Comparison of ENCODE assay signal across 8 mouse cellular contexts in the genomic region with DNA sequence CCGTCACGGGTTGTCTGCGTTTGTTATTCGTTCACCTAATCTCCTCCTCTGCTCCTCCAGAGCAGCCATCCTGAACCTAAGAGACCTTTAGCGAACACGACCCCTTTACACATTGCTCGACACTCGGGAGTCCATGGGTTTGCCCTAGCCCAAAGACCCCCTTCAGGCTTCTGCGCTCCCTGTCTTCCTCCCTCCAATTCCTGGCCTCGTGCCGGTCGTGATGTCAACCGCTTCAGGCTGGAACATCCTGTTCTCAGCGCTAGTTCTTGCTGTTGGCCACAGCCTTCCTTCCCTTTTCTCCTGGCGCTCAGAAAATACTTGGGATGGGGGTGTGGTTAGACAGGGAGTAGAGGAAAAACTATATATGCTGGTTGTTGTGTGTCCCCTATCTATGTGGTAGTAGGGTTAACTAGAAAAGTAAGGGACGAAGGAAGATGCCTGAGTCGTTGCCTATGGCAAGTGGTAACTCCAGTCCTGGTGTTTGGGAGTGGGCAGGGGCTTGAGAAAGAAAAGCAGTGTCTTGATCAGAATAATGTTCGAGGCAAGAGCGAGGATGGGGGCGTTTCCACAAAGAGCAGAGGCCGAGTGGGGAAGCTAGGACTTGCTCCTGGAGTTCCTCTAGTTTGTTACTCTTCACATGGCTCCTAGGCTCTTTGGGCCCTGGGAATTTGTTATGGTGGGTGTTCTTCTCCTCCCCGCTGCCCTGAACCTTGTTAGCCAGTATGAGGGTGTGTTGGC. TPM values are rescaled to one million over a fixed set of nuclear protein-coding genes. Genes with fewer than 3 reads are reported as not detected.
A peak's percentile ranks its signal among the peaks of the same experiment; 100 is the strongest.
DNase-seq lines count a peak whose midpoint lies in the region; ATAC-seq and TF ChIP-seq lines count a peak whose summit lies in the region.

No protein-coding gene starts in this region.

- H3K27me3 ChIP-seq in hindbrain, embryonic 14.5 days (ENCODE audit: control insufficient read depth, insufficient read depth, low read length): no peaks in the 10 kb centered on the region
- H3K27me3 ChIP-seq in limb, embryonic 11.5 days (ENCODE audit: control insufficient read depth, insufficient read depth, low read length): no peaks in the 10 kb centered on the region
- H3K27me3 ChIP-seq in midbrain, embryonic 12.5 days: peaks cover 6% of the 10 kb centered on the region
- H3K27me3 ChIP-seq in testis, adult 2 months (ENCODE audit: control insufficient read depth, insufficient read depth, low read length): no peaks in the 10 kb centered on the region

- no peaks in the 10 kb centered on the region for H3K9me3 ChIP-seq in hindbrain, embryonic 14.5 days (ENCODE audit: control insufficient read depth, low read length)
- H3K9me3 ChIP-seq in limb, embryonic 11.5 days (ENCODE audit: control insufficient read depth, low read length): no peaks in the 10 kb centered on the region
- no peaks in the 10 kb centered on the region for H3K9me3 ChIP-seq in midbrain, embryonic 12.5 days

- H3K27ac ChIP-seq in gastrocnemius, adult 2 months: peak overlapping the region; percentile 100
- peak overlapping the region; percentile 56 for H3K27ac ChIP-seq in hindbrain, embryonic 14.5 days
- peak overlapping the region; percentile 48; the same call in 1 of the 2 replicates for H3K27ac ChIP-seq in limb, embryonic 11.5 days (replicated peaks; ENCODE audit: low read depth, low read length)
- H3K27ac ChIP-seq in midbrain, embryonic 12.5 days (replicated peaks): peak overlapping the region; percentile 67
- H3K27ac ChIP-seq in testis, adult 2 months (ENCODE audit: control insufficient read depth, insufficient read depth, low read depth, low read length): peak overlapping the region; percentile 100

- H3K9ac ChIP-seq in hindbrain, embryonic 14.5 days: peak overlapping the region; percentile 68
- peak overlapping the region; percentile 31 for H3K9ac ChIP-seq in limb, embryonic 11.5 days (ENCODE audit: low read length)
- peak overlapping the region; percentile 65 for H3K9ac ChIP-seq in midbrain, embryonic 12.5 days (replicated peaks)

- TF ChIP-seq CTCF in gastrocnemius, adult 2 months (IDR thresholded peaks at IDR 0.05): no peak
- TF ChIP-seq CTCF in testis, adult 2 months (IDR thresholded peaks at IDR 0.05; ENCODE audit: control insufficient read depth, insufficient read depth, insufficient replicate concordance, low read depth, low read length): no peak

- DNase-seq in embryo, embryonic 11 days: peak; percentile 33
- DNase-seq in embryo, embryonic 10 days (ENCODE audit: low spot score): no peak
- DNase-seq in brain, adult 2 months (ENCODE audit: low read depth, low spot score): peak; percentile 79
- peak; percentile 95 for DNase-seq in gastrocnemius, adult 2 months
- peak; percentile 53 for DNase-seq in hindbrain, embryonic 14.5 days (ENCODE audit: low spot score)
- peak; percentile 50 for DNase-seq in limb, embryonic 11.5 days (ENCODE audit: low spot score)

- peak overlapping the region; percentile 74 for H3K4me2 ChIP-seq in hindbrain, embryonic 14.5 days (replicated peaks)
- peak overlapping the region; percentile 83 for H3K4me2 ChIP-seq in limb, embryonic 11.5 days (ENCODE audit: low read depth, severe bottlenecking)
- peak overlapping the region; percentile 92 for H3K4me2 ChIP-seq in midbrain, embryonic 12.5 days (replicated peaks)

- TF ChIP-seq POLR2A in testis, adult 2 months (IDR thresholded peaks at IDR 0.05; ENCODE audit: control insufficient read depth, low read depth, low read length): peak; percentile 1; the same call in 1 of the 2 replicates

- intact Hi-C loops in gastrocnemius, adult 2 months (cut with DNase I): no loop called here

- peaks cover 44% of the 10 kb centered on the region for H3K4me1 ChIP-seq in hindbrain, embryonic 14.5 days (replicated peaks; ENCODE audit: control insufficient read depth, insufficient read depth, low read length)
- H3K4me1 ChIP-seq in limb, embryonic 11.5 days (ENCODE audit: control insufficient read depth, insufficient read depth, low read length): peaks cover 37% of the 10 kb centered on the region
- H3K4me1 ChIP-seq in midbrain, embryonic 12.5 days: peaks cover 59% of the 10 kb centered on the region
- H3K4me1 ChIP-seq in testis, adult 2 months (ENCODE audit: control insufficient read depth, insufficient read depth, low read length): peaks cover 37% of the 10 kb centered on the region

- peak overlapping the region; percentile 74 for H3K4me3 ChIP-seq in gastrocnemius, adult 2 months
- H3K4me3 ChIP-seq in hindbrain, embryonic 14.5 days (replicated peaks; ENCODE audit: low read length): peak overlapping the region; percentile 46
- H3K4me3 ChIP-seq in limb, embryonic 11.5 days (ENCODE audit: low read depth, low read length): peak overlapping the region; percentile 50
- H3K4me3 ChIP-seq in midbrain, embryonic 12.5 days: peak overlapping the region; percentile 58
- peak overlapping the region; percentile 99 for H3K4me3 ChIP-seq in testis, adult 2 months (ENCODE audit: control insufficient read depth, low read depth, low read length)

- no peak for ATAC-seq in hindbrain, embryonic 14.5 days (ENCODE audit: low FRiP score)
- ATAC-seq in limb, embryonic 11.5 days (ENCODE audit: insufficient number of reproducible peaks, low FRiP score, low TSS enrichment, low read depth): no peak
- ATAC-seq in midbrain, embryonic 12.5 days (ENCODE audit: low FRiP score, low read depth): no peak

- H3K36me3 ChIP-seq in hindbrain, embryonic 14.5 days (replicated peaks; ENCODE audit: control insufficient read depth, insufficient read depth): peaks cover 35% of the 10 kb centered on the region
- peaks cover 15% of the 10 kb centered on the region; the same call in 1 of the 2 replicates for H3K36me3 ChIP-seq in limb, embryonic 11.5 days (ENCODE audit: control insufficient read depth, insufficient read depth, low read length)
- H3K36me3 ChIP-seq in midbrain, embryonic 12.5 days: peaks cover 36% of the 10 kb centered on the region
- H3K36me3 ChIP-seq in testis, adult 2 months (ENCODE audit: control insufficient read depth, insufficient read depth, low read length): peaks cover 6% of the 10 kb centered on the region

- WGBS in hindbrain, embryonic 14.5 days: under 1% methylated on average over 22 of the region's 22 CpGs
- WGBS in limb, embryonic 11.5 days: 1% methylated on average over 22 of the region's 22 CpGs
- under 1% methylated on average over 22 of the region's 22 CpGs for WGBS in midbrain, embryonic 12.5 days

RNA-seq across cellular contexts. Expression of gene Per1, which starts 4.3 kb away (rescaled TPM):
- total RNA-seq in gastrocnemius, adult 2 months (2021): 10 to 100 TPM; 68.2 to 76.8 TPM
- polyA plus RNA-seq in hindbrain, embryonic 14.5 days (2014; fragmentation: Nextera tagmentation; extraction: Ambion mirVana): 9.6 and 10.1 TPM in 2 replicates
- polyA plus RNA-seq in limb, embryonic 11.5 days (2014; fragmentation: Nextera tagmentation; extraction: Ambion mirVana): 8.0 and 9.1 TPM in 2 replicates
- 9.8 and 10.9 TPM in 2 replicates for polyA plus RNA-seq in midbrain, embryonic 12.5 days (2016; fragmentation: Nextera tagmentation; extraction: Ambion mirVana)
- polyA plus RNA-seq in testis, adult 2 months (2012; rRNA removed): 103 and 106 TPM in 2 replicates

RNA-seq across cellular contexts. Expression of gene Vamp2, which starts 11.1 kb away (rescaled TPM):
- total RNA-seq in gastrocnemius, adult 2 months (2021): 10 to 100 TPM; 38.0 to 42.7 TPM
- polyA plus RNA-seq in hindbrain, embryonic 14.5 days (2014; fragmentation: Nextera tagmentation; extraction: Ambion mirVana): 324 and 368 TPM in 2 replicates
- 64.2 and 73.3 TPM in 2 replicates for polyA plus RNA-seq in limb, embryonic 11.5 days (2014; fragmentation: Nextera tagmentation; extraction: Ambion mirVana)
- 123 and 131 TPM in 2 replicates for polyA plus RNA-seq in midbrain, embryonic 12.5 days (2016; fragmentation: Nextera tagmentation; extraction: Ambion mirVana)
- polyA plus RNA-seq in testis, adult 2 months (2012; rRNA removed): 36.3 and 43.1 TPM in 2 replicates

RNA-seq across cellular contexts. Expression of gene Hes7, which starts 20.9 kb away (rescaled TPM):
- total RNA-seq in gastrocnemius, adult 2 months (2021): not detected
- 0.43 and 0.52 TPM in 2 replicates for polyA plus RNA-seq in hindbrain, embryonic 14.5 days (2014; fragmentation: Nextera tagmentation; extraction: Ambion mirVana)
- polyA plus RNA-seq in limb, embryonic 11.5 days (2014; fragmentation: Nextera tagmentation; extraction: Ambion mirVana): 0.54 and 0.65 TPM in 2 replicates
- polyA plus RNA-seq in midbrain, embryonic 12.5 days (2016; fragmentation: Nextera tagmentation; extraction: Ambion mirVana): 0.21 and 0.38 TPM in 2 replicates
- 0.17 TPM in 2 replicates for polyA plus RNA-seq in testis, adult 2 months (2012; rRNA removed)

RNA-seq across cellular contexts. Expression of gene 9130213A22Rik, which starts 23.0 kb away (rescaled TPM):
- under 1 TPM in 1 of 2 experiments, not detected in 1; 0.20 TPM for total RNA-seq in gastrocnemius, adult 2 months (2021)
- 0.39 and 0.56 TPM in 2 replicates for polyA plus RNA-seq in hindbrain, embryonic 14.5 days (2014; fragmentation: Nextera tagmentation; extraction: Ambion mirVana)
- 0.19 TPM in 1 of 2 replicates, not detected in the other for polyA plus RNA-seq in limb, embryonic 11.5 days (2014; fragmentation: Nextera tagmentation; extraction: Ambion mirVana)
- 0.18 and 0.29 TPM in 2 replicates for polyA plus RNA-seq in midbrain, embryonic 12.5 days (2016; fragmentation: Nextera tagmentation; extraction: Ambion mirVana)
- polyA plus RNA-seq in testis, adult 2 months (2012; rRNA removed): 0.24 and 0.28 TPM in 2 replicates

RNA-seq across cellular contexts. Expression of gene Aloxe3, which starts 26.4 kb away (rescaled TPM):
- not detected for total RNA-seq in gastrocnemius, adult 2 months (2021)
- polyA plus RNA-seq in hindbrain, embryonic 14.5 days (2014; fragmentation: Nextera tagmentation; extraction: Ambion mirVana): 4.3 and 4.9 TPM in 2 replicates
- polyA plus RNA-seq in limb, embryonic 11.5 days (2014; fragmentation: Nextera tagmentation; extraction: Ambion mirVana): 0.17 and 0.25 TPM in 2 replicates
- polyA plus RNA-seq in midbrain, embryonic 12.5 days (2016; fragmentation: Nextera tagmentation; extraction: Ambion mirVana): 0.66 and 0.67 TPM in 2 replicates
- 6.1 and 7.0 TPM in 2 replicates for polyA plus RNA-seq in testis, adult 2 months (2012; rRNA removed)

Comparison
In these comparisons a context has a peak if more than half of its experiments do, and no peak if none do; other contexts are left out.
1. H3K27ac ChIP-seq: peak in every context shown above with its lines; median percentile 100 in gastrocnemius, adult 2 months; 100 in testis, adult 2 months; 67 in midbrain, embryonic 12.5 days; 56 in hindbrain, embryonic 14.5 days; 48 in limb, embryonic 11.5 days.
2. H3K4me3 ChIP-seq: peak in every context shown above with its lines; median percentile 99 in testis, adult 2 months; 74 in gastrocnemius, adult 2 months; 58 in midbrain, embryonic 12.5 days; 50 in limb, embryonic 11.5 days; 46 in hindbrain, embryonic 14.5 days.